Mouse (Mus musculus): ENCODE results near the gene Zkscan14. TPM values are rescaled to one million over a fixed set of nuclear protein-coding genes. Genes with fewer than 3 reads are reported as not detected.

Gene Zkscan14
- polyA plus RNA-seq, 2 experiments: 4.0 to 9.7 TPM

DNA sequence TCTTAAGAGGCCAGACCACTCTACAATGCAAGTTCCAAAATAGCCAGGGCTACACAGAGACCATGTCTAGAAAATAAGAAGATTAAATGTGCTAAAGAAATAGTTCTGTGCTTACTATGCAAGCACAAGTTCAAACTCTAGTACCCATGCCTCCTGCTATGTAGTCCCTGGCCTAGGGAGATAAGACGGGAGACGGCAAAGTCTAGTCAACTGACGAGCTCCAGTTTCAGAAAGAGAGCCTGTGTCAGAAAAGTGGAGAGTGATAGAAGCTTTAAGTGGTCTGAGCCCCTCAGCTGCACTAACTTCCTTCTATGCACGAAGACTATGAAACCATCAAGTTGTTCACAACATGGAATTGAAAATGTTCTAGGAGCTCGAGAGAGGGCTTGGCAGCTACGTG, 52.4 kb downstream of the Zkscan14 start:
- peaks cover 95% of the 10 kb centered on the region for H3K36me3 ChIP-seq (ENCODE audit: control insufficient read depth, insufficient read depth, low read length)
- DNase-seq (ENCODE audit: low spot score) (no peak), ATAC-seq (ENCODE audit: low FRiP score, low read depth) (no peak)
- H3K4me2 ChIP-seq (replicated peaks; ENCODE audit: low read depth, low read length, severe bottlenecking): no peak overlapping the region
- WGBS: 91% methylated on average over 6 of the region's 6 CpGs
- H3K4me1 ChIP-seq (ENCODE audit: control insufficient read depth, insufficient read depth, low read length): no peaks in the 10 kb centered on the region
- no peaks in the 10 kb centered on the region for H3K27me3 ChIP-seq (ENCODE audit: control insufficient read depth, insufficient read depth, low read length)
- no peaks in the 10 kb centered on the region for H3K9me3 ChIP-seq (ENCODE audit: control insufficient read depth, low read length)
- no peak overlapping the region for H3K27ac ChIP-seq (replicated peaks; ENCODE audit: low read depth, low read length)
- TF ChIP-seq POLR2A (IDR thresholded peaks at IDR 0.05; ENCODE audit: borderline replicate concordance, extremely low read depth, insufficient read depth, insufficient read length): no peak
- no peak overlapping the region for H3K9ac ChIP-seq (ENCODE audit: low read depth, low read length, severe bottlenecking)
- no peak overlapping the region for H3K4me3 ChIP-seq (replicated peaks; ENCODE audit: low read length)

DNA sequence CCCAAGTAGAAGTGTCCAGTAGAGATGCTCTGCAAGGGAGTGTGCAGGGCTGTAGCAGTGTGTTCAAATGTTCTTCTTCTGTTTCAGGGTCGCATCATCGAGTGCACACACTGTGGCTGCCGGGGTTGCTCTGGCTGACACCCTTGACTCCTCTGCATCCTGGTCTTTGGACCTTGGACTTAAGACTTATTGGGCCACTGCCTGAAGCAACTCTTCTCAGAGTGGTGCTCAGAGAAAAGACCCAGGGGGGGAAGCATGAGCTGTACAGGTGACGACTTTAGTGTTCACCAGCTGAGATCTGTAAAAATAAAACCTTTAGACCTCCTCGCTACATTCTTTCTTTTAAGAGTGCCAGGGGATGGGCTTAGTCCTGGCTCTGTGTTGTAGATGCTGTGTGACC, 53.9 kb downstream of the Zkscan14 start:
- no peak for TF ChIP-seq POLR2A (IDR thresholded peaks at IDR 0.05; ENCODE audit: borderline replicate concordance, extremely low read depth, insufficient read depth, insufficient read length)
- Histone ChIP-seq H3K4me3 (replicated peaks; ENCODE audit: low read length) (no peak overlapping the region), H3K4me2 (replicated peaks; ENCODE audit: low read depth, low read length, severe bottlenecking) (no peak overlapping the region), H3K36me3 (ENCODE audit: control insufficient read depth, insufficient read depth, low read length) (peaks cover 98% of the 10 kb centered on the region), H3K9ac (ENCODE audit: low read depth, low read length, severe bottlenecking) (no peak overlapping the region), H3K27ac (replicated peaks; ENCODE audit: low read depth, low read length) (no peak overlapping the region), H3K4me1 (ENCODE audit: control insufficient read depth, insufficient read depth, low read length) (no peaks in the 10 kb centered on the region), H3K9me3 (ENCODE audit: control insufficient read depth, low read length) (no peaks in the 10 kb centered on the region), H3K27me3 (ENCODE audit: control insufficient read depth, insufficient read depth, low read length) (no peaks in the 10 kb centered on the region)
- no peak for ATAC-seq (ENCODE audit: low FRiP score, low read depth)
- WGBS: 87% methylated on average over 5 of the region's 5 CpGs
- DNase-seq (ENCODE audit: low spot score): no peak

Other genes starting within 250 kb of the Zkscan14 start
- gene Smurf1, start 236.0 kb downstream of the Zkscan14 start, polyA plus RNA-seq (2012; rRNA removed): 28.3 and 33.7 TPM in 2 replicates
- gene Smurf1, start 236.0 kb downstream of the Zkscan14 start, polyA plus RNA-seq (2014; fragmentation: Nextera tagmentation; extraction: Ambion mirVana): 24.7 and 25.8 TPM in 2 replicates
- not detected in 2 replicates for gene Gm4871, start 169.1 kb downstream of the Zkscan14 start, polyA plus RNA-seq (2012; rRNA removed)
- gene Gm4871, start 169.1 kb downstream of the Zkscan14 start, polyA plus RNA-seq (2014; fragmentation: Nextera tagmentation; extraction: Ambion mirVana): not detected in 2 replicates
- not detected in 2 replicates for gene 1700018F24Rik, start 158.9 kb downstream of the Zkscan14 start, polyA plus RNA-seq (2012; rRNA removed)
- not detected in 2 replicates for gene 1700018F24Rik, start 158.9 kb downstream of the Zkscan14 start, polyA plus RNA-seq (2014; fragmentation: Nextera tagmentation; extraction: Ambion mirVana)
- 145 and 150 TPM in 2 replicates for gene Arpc1a, start 118.0 kb downstream of the Zkscan14 start, polyA plus RNA-seq (2012; rRNA removed)
- gene Arpc1a, start 118.0 kb downstream of the Zkscan14 start, polyA plus RNA-seq (2014; fragmentation: Nextera tagmentation; extraction: Ambion mirVana): 142 and 147 TPM in 2 replicates
- gene Kpna7, start 117.8 kb downstream of the Zkscan14 start, polyA plus RNA-seq (2012; rRNA removed): not detected in 2 replicates
- not detected in 2 replicates for gene Kpna7, start 117.8 kb downstream of the Zkscan14 start, polyA plus RNA-seq (2014; fragmentation: Nextera tagmentation; extraction: Ambion mirVana)
- 324 and 340 TPM in 2 replicates for gene Arpc1b, start 87.7 kb downstream of the Zkscan14 start, polyA plus RNA-seq (2012; rRNA removed)
- gene Arpc1b, start 87.7 kb downstream of the Zkscan14 start, polyA plus RNA-seq (2014; fragmentation: Nextera tagmentation; extraction: Ambion mirVana): 214 and 217 TPM in 2 replicates
- 60.3 and 114 TPM in 2 replicates for gene Pdap1, start 61.6 kb downstream of the Zkscan14 start, polyA plus RNA-seq (2012; rRNA removed)
- gene Pdap1, start 61.6 kb downstream of the Zkscan14 start, polyA plus RNA-seq (2014; fragmentation: Nextera tagmentation; extraction: Ambion mirVana): 91.5 and 99.3 TPM in 2 replicates
- gene Bud31, start 61.5 kb downstream of the Zkscan14 start, polyA plus RNA-seq (2012; rRNA removed): 116 and 147 TPM in 2 replicates
- 191 and 197 TPM in 2 replicates for gene Bud31, start 61.5 kb downstream of the Zkscan14 start, polyA plus RNA-seq (2014; fragmentation: Nextera tagmentation; extraction: Ambion mirVana)
- 16.0 and 16.8 TPM in 2 replicates for gene Ptcd1, start 34.8 kb downstream of the Zkscan14 start, polyA plus RNA-seq (2012; rRNA removed)
- gene Ptcd1, start 34.8 kb downstream of the Zkscan14 start, polyA plus RNA-seq (2014; fragmentation: Nextera tagmentation; extraction: Ambion mirVana): 15.9 and 16.4 TPM in 2 replicates
- 56.7 and 63.1 TPM in 2 replicates for gene Cpsf4, start 34.7 kb downstream of the Zkscan14 start, polyA plus RNA-seq (2012; rRNA removed)
- 25.2 and 29.2 TPM in 2 replicates for gene Cpsf4, start 34.7 kb downstream of the Zkscan14 start, polyA plus RNA-seq (2014; fragmentation: Nextera tagmentation; extraction: Ambion mirVana)
- gene Atp5j2, start 9.8 kb downstream of the Zkscan14 start, polyA plus RNA-seq (2012; rRNA removed): 187 and 284 TPM in 2 replicates
- gene Atp5j2, start 9.8 kb downstream of the Zkscan14 start, polyA plus RNA-seq (2014; fragmentation: Nextera tagmentation; extraction: Ambion mirVana): 519 and 568 TPM in 2 replicates
- gene Zkscan5, start 2.7 kb upstream of the Zkscan14 start, polyA plus RNA-seq (2012; rRNA removed): 8.5 and 9.2 TPM in 2 replicates
- 14.3 and 15.2 TPM in 2 replicates for gene Zkscan5, start 2.7 kb upstream of the Zkscan14 start, polyA plus RNA-seq (2014; fragmentation: Nextera tagmentation; extraction: Ambion mirVana)
- 16.6 and 18.5 TPM in 2 replicates for gene Zfp655, start 29.8 kb upstream of the Zkscan14 start, polyA plus RNA-seq (2012; rRNA removed)
- gene Zfp655, start 29.8 kb upstream of the Zkscan14 start, polyA plus RNA-seq (2014; fragmentation: Nextera tagmentation; extraction: Ambion mirVana): 36.8 and 38.1 TPM in 2 replicates
- gene Zscan25, start 78.6 kb upstream of the Zkscan14 start, polyA plus RNA-seq (2012; rRNA removed): 18.0 and 18.2 TPM in 2 replicates
- 0.66 and 0.88 TPM in 2 replicates for gene Zscan25, start 78.6 kb upstream of the Zkscan14 start, polyA plus RNA-seq (2014; fragmentation: Nextera tagmentation; extraction: Ambion mirVana)
- gene Cyp3a57, start 143.4 kb upstream of the Zkscan14 start, polyA plus RNA-seq (2012; rRNA removed): not detected in 2 replicates
- gene Cyp3a57, start 143.4 kb upstream of the Zkscan14 start, polyA plus RNA-seq (2014; fragmentation: Nextera tagmentation; extraction: Ambion mirVana): not detected in 2 replicates

Data from limb, embryonic 14.5 days (tissue).